Mouse (Mus musculus): ENCODE data around the gene Cnot2.

GRCm38 (mm10) chr10:116562210-116562609 is 19.1 kb downstream of the Cnot2 start:
- TF ChIP-seq CTCF (IDR thresholded peaks at IDR 0.05; ENCODE audit: control insufficient read depth, insufficient read depth, insufficient read length): no peak
- no peak for TF ChIP-seq MYOD1 (IDR thresholded peaks at IDR 0.05; ENCODE audit: control insufficient read depth, insufficient read length, low read depth)
- no peak for TF ChIP-seq MAX (IDR thresholded peaks at IDR 0.05)

Measured in C2C12 (cell line).